Mouse (Mus musculus) spleen, adult 2 months (tissue): Measurements from ENCODE around the gene Trip10. TPM values are rescaled to one million over a fixed set of nuclear protein-coding genes. Genes with fewer than 3 reads are reported as not detected.

Source experiments
- DNase-seq, 2 experiments: peaks; one replicate each; pipeline versions ENCODE4 v3.0.0 to v3.0.0-alpha.2; 2012 to 2021; ENCODE audit warnings: low spot score in 2 of 2, low read depth in 1 of 2
- H3K27ac ChIP-seq: fragments of 200-500 bp; 2 replicates; pipeline ENCODE4 v1.5.1; 2012; ENCODE audit warnings: low read length, inconsistent platforms; ENCODE audit not compliant: insufficient read depth
- H3K27me3 ChIP-seq: fragments of 200-500 bp; 2 replicates; pipeline ENCODE4 v1.6.1; 2012; ENCODE audit warnings: mild to moderate bottlenecking, moderate library complexity, low read length, inconsistent platforms; ENCODE audit not compliant: control insufficient read depth, insufficient read depth
- H3K36me3 ChIP-seq: fragments of 200-500 bp; 2 replicates; pipeline ENCODE4 v1.6.1; 2012; ENCODE audit warnings: mild to moderate bottlenecking, low read length, inconsistent platforms; ENCODE audit not compliant: control insufficient read depth, insufficient read depth
- H3K4me1 ChIP-seq: fragments of 200-500 bp; 2 replicates; pipeline ENCODE4 v1.6.1; 2011; ENCODE audit warnings: inconsistent platforms; ENCODE audit not compliant: control insufficient read depth, insufficient read depth, insufficient read length
- H3K4me3 ChIP-seq: fragments of 200-500 bp; 2 replicates; pipeline ENCODE4 v1.5.1; 2011; ENCODE audit warnings: mild to moderate bottlenecking, inconsistent platforms; ENCODE audit not compliant: insufficient read depth, insufficient read length; ENCODE audit errors: extremely low read depth
- CTCF ChIP-seq: fragments of 200-500 bp; IDR thresholded peaks from 2 replicates; pipeline ENCODE4 v1.5.1; 2011; ENCODE audit warnings: mild to moderate bottlenecking, inconsistent platforms; ENCODE audit not compliant: insufficient read depth, insufficient read length, insufficient replicate concordance; ENCODE audit errors: extremely low read depth
- POLR2A ChIP-seq: fragments of 200-500 bp; IDR thresholded peaks from 2 replicates; pipeline ENCODE4 v1.6.1; 2011; ENCODE audit warnings: low read depth, low read length, inconsistent platforms
- WGBS: fragments of 180-500 bp; shearing (Covaris S2); methylation state at CpG from one replicate; pipeline ENCODE4 v1.1.7; 2018; 5-methylcytosine and 5-hydroxymethylcytosine counted together
- polyA plus RNA-seq: library from polyadenylated mRNA; depleted of rRNA; stranded (reverse); fragments of >200 nt; gene quantifications from 2 replicates; pipeline ENCODE4 v1.2.3, GENCODE M21; 2012

Trip10 gene
- polyA plus RNA-seq, 1 experiment, result 10.5 TPM

DNA sequence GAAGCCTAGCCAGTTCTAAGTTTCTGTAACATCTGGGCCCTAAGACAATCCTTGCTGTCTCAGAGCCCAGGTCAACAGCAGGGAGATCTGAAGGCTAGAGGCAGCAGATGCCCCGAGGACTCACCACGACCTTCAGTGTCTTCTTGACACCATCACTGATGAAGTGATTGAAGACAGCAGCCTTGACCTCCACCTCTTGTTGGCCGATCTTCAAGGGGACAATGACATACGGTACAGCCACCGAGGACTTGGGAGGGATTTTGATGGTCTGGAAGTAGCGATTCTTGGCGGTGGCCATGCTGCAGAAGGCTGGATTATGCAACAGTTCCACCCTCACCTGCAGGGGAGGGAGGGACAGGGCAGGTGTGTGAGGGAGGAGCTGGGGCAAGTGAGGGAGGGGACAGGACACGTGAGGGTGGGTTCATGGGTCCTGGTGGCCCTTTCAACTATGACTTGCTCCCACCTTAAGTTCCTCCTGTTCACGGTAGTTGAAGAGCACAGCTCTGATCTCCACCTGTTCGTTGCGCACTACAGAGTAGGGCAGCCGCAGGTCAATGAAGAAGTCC lies 30.8 kb upstream of the Trip10 start:
- no peak for TF ChIP-seq CTCF
- no peak for TF ChIP-seq POLR2A
- Histone ChIP-seq H3K4me1 (no peaks in the 10 kb centered on the region; the same call in 1 of the 2 replicates), H3K27ac (no peak overlapping the region), H3K36me3 (no peaks in the 10 kb centered on the region), H3K4me3 (no peak overlapping the region), H3K27me3 (no peaks in the 10 kb centered on the region)
- 85% methylated on average over 12 of the region's 12 CpGs for WGBS
- DNase-seq, result no peak

DNA sequence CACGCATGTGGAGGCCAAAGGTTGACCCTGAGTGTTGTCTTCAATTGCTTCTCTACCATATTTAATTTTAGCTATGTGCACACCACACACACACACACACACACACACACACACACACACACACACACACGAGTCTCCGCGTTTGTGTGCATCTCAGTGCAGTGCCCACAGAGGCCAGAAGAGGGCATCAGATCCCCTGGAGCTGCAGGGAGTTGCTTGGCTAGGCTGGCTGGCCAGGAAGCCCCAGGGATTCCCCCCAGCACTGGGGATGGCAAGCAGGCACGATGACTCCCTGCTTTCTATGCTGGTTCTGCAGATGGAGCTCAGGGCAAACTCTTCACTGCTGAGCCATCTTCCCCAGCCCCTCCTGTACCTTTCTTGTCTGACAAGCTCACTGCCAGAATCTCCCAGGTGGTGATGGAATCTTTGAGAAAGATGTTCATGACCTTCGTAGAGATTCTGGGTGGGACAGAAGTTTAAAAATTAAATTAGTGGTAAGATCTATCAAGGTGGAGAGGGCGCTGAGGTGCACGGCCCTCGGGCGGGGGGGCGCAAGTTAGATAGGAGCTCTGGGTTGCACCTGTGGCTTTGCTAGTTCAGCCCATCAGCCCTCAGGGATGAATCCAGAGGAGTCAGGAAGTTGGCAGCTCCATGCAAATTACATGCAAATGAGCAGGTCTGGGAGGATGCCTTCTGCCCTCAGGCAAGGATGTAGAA lies 29.9 kb upstream of the Trip10 start:
- Histone ChIP-seq H3K4me3 (no peak overlapping the region), H3K27me3 (no peaks in the 10 kb centered on the region), H3K4me1 (no peaks in the 10 kb centered on the region; the same call in 1 of the 2 replicates), H3K27ac (no peak overlapping the region), H3K36me3 (no peaks in the 10 kb centered on the region)
- TF ChIP-seq POLR2A (no peak), CTCF (peak; percentile 85)
- 14% methylated on average over 11 of the region's 11 CpGs for WGBS
- DNase-seq, result peak; percentile 30 to 79

DNA sequence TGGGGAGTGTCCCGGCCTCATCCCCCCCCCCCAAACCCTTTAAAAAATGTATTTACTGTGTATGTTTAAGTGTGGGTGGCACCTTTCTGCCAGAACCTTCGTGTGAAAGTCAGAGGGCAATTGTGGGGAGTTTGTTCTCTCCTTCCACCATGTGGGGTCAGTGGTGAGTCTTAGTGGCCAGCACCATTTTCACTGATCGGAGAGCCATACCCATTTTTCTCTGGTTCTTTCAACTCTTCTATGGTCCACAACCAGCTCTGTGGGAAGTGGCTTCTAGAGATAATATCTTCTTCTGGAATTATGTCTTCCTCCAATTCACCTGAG lies 29.4 kb upstream of the Trip10 start:
- DNase-seq, result peak; percentile 29 to 43
- WGBS, result 21% methylated on average over 3 of the region's 3 CpGs
- Histone ChIP-seq H3K4me1 (no peaks in the 10 kb centered on the region; the same call in 1 of the 2 replicates), H3K27ac (no peak overlapping the region), H3K36me3 (no peaks in the 10 kb centered on the region), H3K27me3 (no peaks in the 10 kb centered on the region), H3K4me3 (no peak overlapping the region)
- TF ChIP-seq CTCF, result peak; percentile 53; the same call in 1 of the 2 replicates
- no peak for TF ChIP-seq POLR2A

DNA sequence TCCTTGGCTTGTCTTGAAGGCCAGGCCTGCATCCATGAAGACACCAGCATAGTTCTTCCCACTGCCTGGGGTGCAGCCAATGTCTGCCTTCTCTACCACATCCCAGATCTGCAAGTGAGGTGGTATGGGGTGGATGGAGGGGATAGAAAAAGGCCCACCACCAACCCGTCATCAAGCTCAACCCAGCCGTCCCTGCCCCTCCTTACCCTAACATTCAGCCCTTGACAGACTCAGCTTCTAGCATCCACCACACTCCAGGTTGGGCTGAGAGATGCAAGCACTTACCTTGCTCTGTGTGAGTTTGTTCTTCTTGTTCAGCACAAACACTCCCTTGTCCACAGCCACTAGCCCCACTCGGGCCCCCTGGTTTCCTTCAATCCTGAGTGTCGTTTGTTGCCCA lies 27.3 kb upstream of the Trip10 start:
- WGBS, result 70% methylated on average over 4 of the region's 4 CpGs
- Histone ChIP-seq H3K27ac (no peak overlapping the region), H3K27me3 (no peaks in the 10 kb centered on the region), H3K4me3 (no peak overlapping the region), H3K4me1 (no peaks in the 10 kb centered on the region; the same call in 1 of the 2 replicates), H3K36me3 (no peaks in the 10 kb centered on the region)
- no peak for TF ChIP-seq CTCF
- TF ChIP-seq POLR2A, result no peak
- no peak for DNase-seq

DNA sequence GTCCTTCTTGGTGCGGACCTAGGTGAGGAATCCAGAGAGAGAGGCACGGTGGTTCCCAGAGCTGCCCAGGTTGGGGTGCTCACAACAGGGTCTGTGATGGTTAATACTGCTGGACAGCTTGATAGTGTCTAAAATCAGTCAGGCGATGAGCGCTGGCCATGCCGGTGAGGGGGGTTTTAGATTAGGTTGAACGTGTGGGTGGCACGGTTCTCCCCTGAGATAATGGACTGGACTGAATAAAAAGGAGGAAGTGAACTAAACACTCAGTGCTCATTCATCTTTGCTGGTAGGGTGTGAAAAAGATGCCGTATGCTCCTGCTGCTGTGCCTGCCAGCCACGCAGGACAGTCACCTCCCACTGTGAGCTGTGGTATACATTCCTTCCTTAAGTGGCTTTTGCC lies 25.9 kb upstream of the Trip10 start:
- Histone ChIP-seq H3K27ac (no peak overlapping the region), H3K4me3 (no peak overlapping the region), H3K27me3 (no peaks in the 10 kb centered on the region), H3K36me3 (no peaks in the 10 kb centered on the region), H3K4me1 (no peaks in the 10 kb centered on the region; the same call in 1 of the 2 replicates)
- no peak for TF ChIP-seq POLR2A
- no peak for TF ChIP-seq CTCF
- WGBS, result 40% methylated on average over 9 of the region's 9 CpGs
- DNase-seq, result no peak

DNA sequence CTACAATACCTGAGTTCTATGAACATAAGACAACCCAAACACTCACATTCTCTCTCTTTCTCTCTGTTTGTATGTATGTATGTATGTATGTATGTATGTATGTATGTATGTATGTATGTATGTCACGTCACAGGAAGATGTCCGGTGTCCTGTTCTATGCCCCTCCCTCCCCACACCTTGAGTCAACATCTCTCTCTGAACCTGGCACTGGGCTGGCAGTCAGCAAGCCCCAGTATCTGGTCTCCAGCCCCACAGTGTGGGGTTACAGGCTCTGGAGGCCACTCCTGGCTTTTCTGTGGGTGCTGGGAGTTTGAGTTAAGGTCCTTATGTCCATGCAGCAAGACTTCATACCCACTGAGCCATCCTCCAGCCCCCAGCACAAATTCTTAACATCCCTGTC lies 21.8 kb upstream of the Trip10 start:
- no peak for DNase-seq
- no peak for TF ChIP-seq CTCF
- TF ChIP-seq POLR2A, result no peak
- Histone ChIP-seq H3K36me3 (no peaks in the 10 kb centered on the region), H3K4me1 (no peaks in the 10 kb centered on the region; the same call in 1 of the 2 replicates), H3K27me3 (no peaks in the 10 kb centered on the region), H3K27ac (no peak overlapping the region), H3K4me3 (no peak overlapping the region)
- WGBS, result 89% methylated on average over 2 of the region's 2 CpGs

DNA sequence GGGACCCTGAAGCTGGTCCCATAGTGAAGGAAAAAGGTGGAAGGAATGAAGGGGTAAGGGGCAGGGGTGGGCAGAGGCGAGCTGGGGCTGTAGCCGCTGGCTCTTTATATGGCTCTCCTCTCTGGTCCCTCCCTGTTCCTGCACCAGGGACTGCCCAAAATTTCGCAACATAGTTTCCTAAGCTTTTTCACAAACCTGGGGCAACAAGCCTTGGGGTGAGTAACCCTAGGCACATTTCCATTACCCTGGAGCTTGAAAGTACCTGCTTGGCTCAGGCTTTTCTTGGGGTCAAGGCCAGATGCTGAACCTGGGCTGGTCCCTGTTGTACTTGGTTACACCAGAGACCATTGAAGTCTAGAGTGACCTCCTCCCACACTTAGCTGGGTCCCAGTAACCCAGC lies 21.2 kb upstream of the Trip10 start, which contains the start of gene C3:
TSS of gene C3 (minus strand) at position 123 of the 400 bp plus-strand sequence.
- Histone ChIP-seq H3K36me3 (no peaks in the 10 kb centered on the region), H3K4me3 (no peak within 1 kb of the TSS), H3K4me1 (no peaks in the 10 kb centered on the region; the same call in 1 of the 2 replicates), H3K27ac (no peak within 1 kb of the TSS; the same call in 1 of the 2 replicates), H3K27me3 (no peaks in the 10 kb centered on the region)
- DNase-seq, result no peak
- TF ChIP-seq CTCF, result no peak
- no peak for TF ChIP-seq POLR2A
- 76% methylated on average over 3 of the region's 3 CpGs for WGBS
